Comparison of ENCODE assay signal across 8 mouse cellular contexts in genomic region chr9:97017121-97017810, GRCm38 (mm10). TPM values are rescaled to one million over a fixed set of nuclear protein-coding genes. Genes with fewer than 3 reads are reported as not detected.
A peak's percentile ranks its signal among the peaks of the same experiment; 100 is the strongest.
DNase-seq lines count a peak whose midpoint lies in the region; ATAC-seq and TF ChIP-seq lines count a peak whose summit lies in the region.

No protein-coding gene starts in this region.

- H3K4me1 ChIP-seq in embryonic fibroblast, embryonic 13.5 days (ENCODE audit: control insufficient read depth, insufficient read depth, low read length): 0 out of 2 replicates have a peak, but pooled peaks cover 2% of the 10 kb centered on the region
- peaks cover 33% of the 10 kb centered on the region for H3K4me1 ChIP-seq in intestine, embryonic 15.5 days (replicated peaks)
- H3K4me1 ChIP-seq in lung, postnatal 0 days (ENCODE audit: insufficient read depth, low read depth, low read length): 0 out of 2 replicates have a peak, but pooled peaks cover 7% of the 10 kb centered on the region

- H3K27me3 ChIP-seq in intestine, embryonic 15.5 days (replicated peaks): no peaks in the 10 kb centered on the region
- peaks cover 14% of the 10 kb centered on the region; the same call in 1 of the 2 replicates for H3K27me3 ChIP-seq in lung, postnatal 0 days (replicated peaks; ENCODE audit: insufficient read depth, low read length)

- DNase-seq in layer of hippocampus, postnatal 10 days (ENCODE audit: low spot score in 2 of 2): peak; percentile 47 to 49
- DNase-seq in layer of hippocampus, adult 18-20 months (ENCODE audit: low spot score in 2 of 2): no peak
- peak; percentile 35 for DNase-seq in adrenal gland, postnatal 10 days
- no peak for DNase-seq in lung, postnatal 0 days (ENCODE audit: low spot score)
- DNase-seq in testis, postnatal 14 days (ENCODE audit: low spot score): peak; percentile 19
- DNase-seq in frontal cortex, adult 2 months (ENCODE audit: extremely low spot score in 1 of 2, low spot score in 1 of 2): no peak

- ATAC-seq in intestine, embryonic 15.5 days: no peak
- no peak for ATAC-seq in lung, postnatal 0 days

- H3K9me3 ChIP-seq in intestine, embryonic 15.5 days: no peaks in the 10 kb centered on the region
- no peaks in the 10 kb centered on the region for H3K9me3 ChIP-seq in lung, postnatal 0 days (ENCODE audit: low read length)

- peak overlapping the region; percentile 82 for H3K9ac ChIP-seq in intestine, embryonic 15.5 days
- H3K9ac ChIP-seq in lung, postnatal 0 days (replicated peaks; ENCODE audit: low read depth): no peak overlapping the region

- peak overlapping the region; percentile 61 for H3K4me3 ChIP-seq in embryonic fibroblast, embryonic 13.5 days (ENCODE audit: insufficient read depth, low read length)
- peak overlapping the region; percentile 76 for H3K4me3 ChIP-seq in intestine, embryonic 15.5 days (replicated peaks)
- peak overlapping the region; percentile 54 for H3K4me3 ChIP-seq in lung, postnatal 0 days (ENCODE audit: low read depth, low read length)

- H3K4me2 ChIP-seq in intestine, embryonic 15.5 days (replicated peaks): peak overlapping the region; percentile 92
- peak overlapping the region; percentile 98 for H3K4me2 ChIP-seq in lung, postnatal 0 days (replicated peaks; ENCODE audit: low read depth, low read length)

- H3K27ac ChIP-seq in embryonic fibroblast, embryonic 13.5 days (ENCODE audit: insufficient read depth, low read length): no peak overlapping the region
- H3K27ac ChIP-seq in intestine, embryonic 15.5 days: peak overlapping the region; percentile 28; the same call in 1 of the 2 replicates
- H3K27ac ChIP-seq in lung, postnatal 0 days (ENCODE audit: low read length): no peak overlapping the region

- TF ChIP-seq POLR2A in embryonic fibroblast, embryonic 13.5 days (IDR thresholded peaks at IDR 0.05; ENCODE audit: low read depth, low read length): no peak

- no peaks in the 10 kb centered on the region for H3K36me3 ChIP-seq in intestine, embryonic 15.5 days
- no peaks in the 10 kb centered on the region for H3K36me3 ChIP-seq in lung, postnatal 0 days (ENCODE audit: insufficient read depth, low read length)

- no peak for TF ChIP-seq CTCF in embryonic fibroblast, embryonic 13.5 days (IDR thresholded peaks at IDR 0.05; ENCODE audit: borderline replicate concordance, insufficient read depth, low read length)
- TF ChIP-seq CTCF in lung, postnatal 0 days (IDR thresholded peaks at IDR 0.05): no peak

- TF ChIP-seq EP300 in lung, postnatal 0 days (IDR thresholded peaks at IDR 0.05): no peak

- WGBS in intestine, embryonic 15.5 days: 1% methylated on average over 34 of the region's 34 CpGs
- 1% methylated on average over 34 of the region's 34 CpGs for WGBS in lung, postnatal 0 days

RNA-seq across cellular contexts. Expression of gene Spsb4, which starts 1.4 kb away (rescaled TPM):
- 1 to 10 TPM; 7.9 to 9.9 TPM for total RNA-seq in layer of hippocampus, postnatal 10 days (2021)
- 1 to 10 TPM; 4.8 to 5.0 TPM for total RNA-seq in layer of hippocampus, adult 18-20 months (2021)
- 1 to 10 TPM; 1.5 to 3.5 TPM for total RNA-seq in adrenal gland, postnatal 10 days (2021)
- polyA plus RNA-seq in embryonic fibroblast, embryonic 13.5 days (2011; ENCODE audit: insufficient read length, low read depth, missing spikeins): 1.8 and 1.9 TPM in 2 replicates
- 29.3 and 29.9 TPM in 2 replicates for polyA plus RNA-seq in intestine, embryonic 15.5 days (2015; fragmentation: Nextera tagmentation; extraction: Ambion mirVana)
- polyA plus RNA-seq in lung, postnatal 0 days (2015; fragmentation: Nextera tagmentation; extraction: Ambion mirVana): 2.2 and 2.5 TPM in 2 replicates
- polyA plus RNA-seq in frontal cortex, adult 2 months (2012; rRNA removed): 9.1 and 11.9 TPM in 2 replicates

Comparison
In these comparisons a context has a peak if more than half of its experiments do, and no peak if none do; other contexts are left out.
1. DNase-seq: peak in layer of hippocampus, postnatal 10 days (2 of 2), adrenal gland, postnatal 10 days (single experiment) and testis, postnatal 14 days (single experiment); none in layer of hippocampus, adult 18-20 months (0 of 2), lung, postnatal 0 days (single experiment) and frontal cortex, adult 2 months (0 of 2).
2. Peak in every context shown above with its lines, with median percentiles within 50 percentile points of each other: H3K4me3 ChIP-seq.